Mouse (Mus musculus) heart, embryonic 16.5 days (tissue): ENCODE measurements around the gene Frmd5. TPM values are rescaled to one million over a fixed set of nuclear protein-coding genes. Genes with fewer than 3 reads are reported as not detected.
"Not testable (repeated sequence)": the region's sequence is repeated elsewhere in the genome, so short reads cannot be mapped to it uniquely, and the experiment has no call there.

Experiments
- ATAC-seq: fragments of 200-750 bp; cut with Nextera tagmentation; replicated peaks from 2 replicates; pipeline ENCODE4 v1.8.0; 2017; ENCODE audit warnings: moderate number of reproducible peaks; ENCODE audit not compliant: insufficient read depth, low FRiP score; ENCODE audit errors: extremely low read depth
- H3K27ac ChIP-seq: fragments of 300-500 bp; sonication (generic); 2 replicates; pipeline ENCODE4 v1.5.1; 2014; ENCODE audit warnings: mild to moderate bottlenecking, low read length, control low read depth, moderate library complexity
- H3K27me3 ChIP-seq: fragments of 300-500 bp; sonication (generic); 2 replicates; pipeline ENCODE4 v1.6.1; 2014; ENCODE audit warnings: low read length, mixed read lengths; ENCODE audit not compliant: control insufficient read depth, insufficient read depth
- H3K36me3 ChIP-seq: fragments of 300-500 bp; sonication (generic); 2 replicates; pipeline ENCODE4 v1.6.1; 2014; ENCODE audit not compliant: control insufficient read depth, insufficient read depth
- H3K4me1 ChIP-seq: fragments of 300-500 bp; sonication (generic); 2 replicates; pipeline ENCODE4 v1.6.1; 2014; ENCODE audit warnings: low read length, mixed read lengths; ENCODE audit not compliant: control insufficient read depth, insufficient read depth
- H3K4me2 ChIP-seq: fragments of 300-500 bp; sonication (generic); 2 replicates; pipeline ENCODE4 v1.6.1; 2014; ENCODE audit warnings: low read depth, mild to moderate bottlenecking, control low read depth, low read length
- H3K4me3 ChIP-seq: fragments of 300-500 bp; sonication (generic); 2 replicates; pipeline ENCODE4 v1.5.1; 2014; ENCODE audit warnings: mild to moderate bottlenecking, control low read depth, low read length
- H3K9ac ChIP-seq: fragments of 300-500 bp; sonication (generic); 2 replicates; pipeline ENCODE4 v1.6.1; 2014; ENCODE audit warnings: low read length, control low read depth
- H3K9me3 ChIP-seq: fragments of 300-500 bp; sonication (generic); replicated peaks from 2 replicates; pipeline ENCODE4 v1.6.1; 2016; ENCODE audit warnings: low read length; ENCODE audit not compliant: control insufficient read depth
- WGBS: fragments of 180-500 bp; shearing (Covaris S2); extraction: QIAGEN DNeasy Blood & Tissue Kit; methylation state at CpG from one replicate; pipeline ENCODE4 v1.1.7; 2014; 5-methylcytosine and 5-hydroxymethylcytosine counted together
- polyA plus RNA-seq: library from polyadenylated mRNA; unstranded; fragments of >200 nt; fragmentation: Nextera tagmentation; extraction: Ambion mirVana; gene quantifications from 2 replicates; pipeline ENCODE4 v1.2.1, GENCODE M21; 2015

Gene Frmd5
- polyA plus RNA-seq, 1 experiment from 2014 or later: 68.3 TPM

- peaks cover 12% of the 10 kb centered on the region; the same call in 1 of the 2 replicates for H3K36me3 ChIP-seq
- peaks cover 11% of the 10 kb centered on the region for H3K4me1 ChIP-seq
- H3K9me3 ChIP-seq: no peaks in the 10 kb centered on the region
- no peak for ATAC-seq
- H3K4me2 ChIP-seq: peak overlapping the region; percentile 83
- no peak overlapping the region for H3K27ac ChIP-seq
- peak overlapping the region; percentile 69 for H3K4me3 ChIP-seq
- WGBS: 68% methylated on average over 2 of the region's 2 CpGs
- H3K9ac ChIP-seq: no peak overlapping the region; the same call in 1 of the 2 replicates
- H3K27me3 ChIP-seq: no peaks in the 10 kb centered on the region
Measured at GRCm38 (mm10) chr2:121507951-121508330, 298.9 kb downstream of the Frmd5 start.

GRCm38 (mm10) chr2:121507173-121507950, 299.5 kb downstream of the Frmd5 start:
- H3K4me3 ChIP-seq: peak overlapping the region; percentile 69
- H3K9me3 ChIP-seq: no peaks in the 10 kb centered on the region
- H3K4me1 ChIP-seq: peaks cover 11% of the 10 kb centered on the region
- peak overlapping the region; percentile 76 for H3K9ac ChIP-seq
- H3K27me3 ChIP-seq: no peaks in the 10 kb centered on the region
- WGBS: 11% methylated on average over 12 of the region's 12 CpGs
- ATAC-seq: no peak
- no peak overlapping the region for H3K27ac ChIP-seq
- H3K36me3 ChIP-seq: peaks cover 10% of the 10 kb centered on the region; the same call in 1 of the 2 replicates
- H3K4me2 ChIP-seq: peak overlapping the region; percentile 83

- WGBS: 4% methylated on average over 39 of the region's 42 CpGs
- Histone ChIP-seq H3K9ac (peak within 1 kb of the TSS; percentile 76), H3K4me2 (peak within 1 kb of the TSS; percentile 83), H3K4me1 (peaks cover 11% of the 10 kb centered on the region), H3K4me3 (peak within 1 kb of the TSS; percentile 69), H3K27ac (peak within 1 kb of the TSS; percentile 74)
- ATAC-seq: peak; percentile 94
- H3K9me3 ChIP-seq, H3K27me3 ChIP-seq, H3K36me3 ChIP-seq: not testable (repeated sequence)
Measured at GRCm38 (mm10) chr2:121505942-121506882, 300.7 kb downstream of the Frmd5 start, which contains the start of the genes Mfap1a and Wdr76. Gene Mfap1a, minus strand, starts transcription at chr2:121506665. Gene Wdr76, plus strand, starts transcription at chr2:121506723.

- H3K27ac ChIP-seq, H3K9ac ChIP-seq, H3K4me3 ChIP-seq, H3K36me3 ChIP-seq, ATAC-seq, H3K27me3 ChIP-seq, H3K9me3 ChIP-seq, H3K4me1 ChIP-seq, H3K4me2 ChIP-seq: not testable (repeated sequence)
- 100% methylated on average over 1 of the region's 6 CpGs for WGBS
Measured at GRCm38 (mm10) chr2:121501550-121501949, 305.3 kb downstream of the Frmd5 start.

Other genes starting within 250 kb of the Frmd5 start
- gene Casc4, start 59.9 kb upstream of the Frmd5 start, polyA plus RNA-seq: 9.2 and 9.9 TPM in 2 replicates
- 34.3 and 34.6 TPM in 2 replicates for gene Ctdspl2, start 148.9 kb upstream of the Frmd5 start, polyA plus RNA-seq
- 0.08 and 0.14 TPM in 2 replicates for gene Mageb3, start 149.0 kb upstream of the Frmd5 start, polyA plus RNA-seq
- gene Eif3j1, start 221.5 kb upstream of the Frmd5 start, polyA plus RNA-seq: 9.8 and 10.6 TPM in 2 replicates